Mouse (Mus musculus) mature B cell (primary cell): ENCODE data around the gene Alkbh7.

Experiments used
- in situ Hi-C: fragments of 300-500 bp; cut with MboI; formaldehyde crosslinking; loops from 2 replicates; pipeline ENCODE4 v1.14.3; 2019

Alkbh7 gene

DNA sequence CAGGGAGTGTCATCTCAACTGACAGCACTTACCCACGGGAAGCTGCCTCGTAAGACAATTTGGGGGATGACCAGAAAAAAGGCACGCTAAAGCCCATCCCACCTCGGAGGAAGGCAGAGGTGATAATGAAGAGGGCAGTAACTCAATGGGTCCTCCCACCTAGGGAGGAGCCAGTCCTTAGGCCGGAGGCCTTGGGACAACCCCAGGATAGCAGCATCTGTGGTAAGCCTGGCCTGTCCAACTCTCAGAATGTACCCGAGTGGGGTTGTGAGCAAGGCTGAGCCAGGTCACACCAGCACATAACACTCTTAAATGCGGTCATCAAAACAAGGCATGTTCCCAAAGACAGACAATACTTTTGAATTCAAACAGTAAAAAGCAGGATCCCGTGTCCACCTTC lies 32.6 kb downstream of the Alkbh7 start:
- in situ Hi-C loops: no loop called here

DNA sequence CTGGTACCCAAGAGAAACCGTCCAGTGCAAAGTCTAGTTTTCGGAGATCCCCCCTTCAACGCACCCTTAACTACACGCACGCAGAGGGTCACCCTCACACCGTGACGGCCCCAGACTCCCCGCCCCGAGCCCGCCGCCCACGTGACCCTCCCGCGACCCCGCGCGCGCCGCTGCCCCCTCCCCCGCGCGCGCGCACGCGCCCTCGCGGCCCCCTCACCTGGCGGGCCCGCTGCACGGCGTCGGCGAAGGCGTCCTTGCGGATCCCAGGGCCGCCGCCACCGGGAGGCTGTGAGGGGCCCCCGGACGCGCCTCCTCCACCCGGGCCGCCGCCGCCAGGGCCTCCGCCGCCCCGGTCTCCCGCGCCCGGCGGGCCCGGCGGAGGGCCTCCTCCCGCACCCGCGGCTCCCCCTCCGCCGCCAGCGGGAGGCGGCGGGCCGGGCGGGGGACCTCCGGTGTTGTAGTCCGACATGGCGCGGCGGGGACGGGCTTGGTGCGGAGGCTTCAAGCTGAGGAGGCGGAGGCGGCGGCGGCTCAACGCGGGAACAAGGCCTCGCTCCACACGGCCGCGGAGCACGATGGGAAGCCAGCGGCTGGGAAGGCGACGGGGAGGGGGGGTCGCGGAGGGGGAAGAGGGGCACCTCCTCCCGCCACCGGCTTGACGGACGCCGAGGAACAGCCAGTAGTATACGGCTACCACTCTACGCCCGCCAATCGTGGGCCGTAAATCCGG lies 34.0 kb downstream of the Alkbh7 start, which contains the start of gene Khsrp:
Khsrp (minus strand) TSS at position 592 of the 730 bp plus-strand sequence.
- in situ Hi-C loops: no loop called here

DNA sequence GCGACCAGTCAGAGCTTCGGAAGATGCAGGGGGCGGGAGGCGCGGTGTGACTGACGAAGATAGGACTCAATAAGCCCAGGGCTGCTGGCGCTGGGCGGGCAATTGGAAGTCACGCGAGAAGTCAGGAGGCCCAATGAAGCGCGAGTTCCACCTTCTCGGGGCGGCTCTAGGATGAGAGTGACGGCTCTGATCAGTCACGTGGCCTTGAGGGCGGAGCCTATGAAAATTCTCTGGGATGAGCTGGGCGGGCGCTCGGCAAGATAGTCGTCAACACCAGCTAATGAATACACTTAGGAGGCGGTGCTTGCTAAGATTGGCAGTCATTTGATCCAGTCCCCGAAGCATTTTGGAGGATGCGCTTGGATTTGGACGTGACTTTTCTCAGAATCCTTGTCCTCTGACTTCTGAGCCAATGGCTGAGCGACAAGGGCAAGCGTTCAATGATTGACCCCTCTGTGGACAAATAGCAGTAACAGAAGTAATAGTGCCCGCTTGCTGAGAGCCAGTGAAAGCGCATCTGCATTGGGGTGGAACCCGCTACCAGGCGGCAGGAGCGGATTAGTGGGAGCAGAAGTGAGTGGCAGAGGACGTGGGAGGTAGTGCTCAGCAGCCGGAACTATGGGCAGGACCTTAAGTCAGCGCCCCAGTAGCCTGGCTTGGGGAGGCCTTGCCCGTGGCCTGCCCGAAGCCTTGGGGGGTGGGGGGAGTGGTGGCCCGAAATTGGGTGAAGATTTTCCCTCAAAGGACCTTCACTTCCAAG lies 34.7 kb downstream of the Alkbh7 start:
- in situ Hi-C loops: no loop called here

DNA sequence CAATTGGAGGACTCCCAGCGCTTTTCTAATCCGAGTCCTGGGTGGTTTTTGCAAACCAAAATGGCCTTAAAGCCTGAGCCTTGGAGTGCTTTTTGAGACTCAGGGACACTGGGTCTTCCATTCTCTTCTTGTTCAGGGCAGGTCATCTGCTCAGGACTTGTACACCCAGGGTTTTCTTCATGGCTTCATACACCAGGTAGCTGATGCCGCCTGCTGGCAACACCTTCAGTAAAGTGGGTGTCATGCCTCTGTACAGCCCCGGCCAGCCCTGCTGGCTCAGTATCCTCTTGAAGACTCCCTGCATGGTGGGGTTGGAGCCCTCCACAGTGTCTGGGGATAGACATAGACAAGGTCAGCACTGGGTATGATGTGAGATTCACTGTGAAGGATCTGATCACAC lies 35.7 kb downstream of the Alkbh7 start:
- in situ Hi-C loops: no loop called here

DNA sequence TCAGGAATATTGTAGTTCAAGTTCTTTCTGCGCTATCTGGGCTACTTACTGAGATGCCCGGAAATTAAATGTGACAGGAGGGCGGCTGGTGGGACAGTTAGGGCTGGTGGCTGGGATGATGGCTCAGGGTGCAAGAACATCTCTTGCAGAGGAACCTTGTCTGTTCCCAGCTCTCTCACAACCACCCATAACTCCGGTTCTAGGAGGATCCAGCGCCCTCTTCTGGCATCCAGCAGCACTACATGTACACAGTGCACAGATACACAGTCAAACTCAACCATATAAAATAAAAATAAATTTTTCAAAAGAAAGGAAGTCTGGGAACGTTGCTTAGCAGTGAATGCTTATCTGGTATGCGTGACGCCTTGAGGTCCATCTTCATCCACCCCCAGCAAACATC lies 41.8 kb downstream of the Alkbh7 start:
- in situ Hi-C loops: no loop called here

DNA sequence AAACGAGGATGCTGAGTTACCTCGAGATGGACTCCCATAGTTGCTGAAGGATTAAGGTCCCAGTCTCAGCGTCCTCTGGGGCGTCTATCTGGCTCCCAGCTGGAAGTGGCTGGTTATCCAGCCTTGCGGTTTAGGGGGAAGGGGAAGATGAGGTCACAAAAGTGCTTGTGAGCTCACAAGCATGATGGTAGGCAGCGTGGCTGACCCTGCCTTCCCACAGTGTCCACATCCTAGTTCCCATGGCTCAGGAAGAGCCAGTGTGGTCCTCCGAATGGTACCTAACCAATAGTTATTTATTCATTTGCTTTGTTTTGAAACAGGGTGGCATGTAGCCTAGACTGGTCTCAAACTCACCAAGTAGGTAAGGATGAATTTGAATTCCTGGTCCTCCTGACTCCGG lies 44.4 kb downstream of the Alkbh7 start, which contains the start of gene Slc25a41:
Slc25a41 (minus strand) TSS at position 101 of the 400 bp plus-strand sequence.
- in situ Hi-C loops: no loop called here

DNA sequence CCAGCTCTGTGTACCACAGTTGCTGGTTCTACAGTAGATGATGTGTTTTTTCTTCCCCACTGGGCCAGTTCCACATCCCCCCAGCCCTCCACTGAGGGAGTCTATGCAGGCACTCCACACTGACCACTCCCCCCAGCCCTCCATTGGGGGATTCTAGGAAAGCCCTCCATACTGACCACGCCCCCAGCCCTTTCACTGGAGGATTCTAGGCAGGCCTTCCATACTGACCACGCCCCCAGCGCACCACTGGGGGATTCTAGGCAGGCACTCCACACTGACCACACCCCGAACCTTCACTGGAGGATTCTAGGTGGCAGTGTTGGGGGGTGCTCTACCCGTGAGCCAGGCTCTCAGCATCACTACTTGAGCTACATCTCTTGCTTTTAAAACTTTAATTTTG lies 50.3 kb downstream of the Alkbh7 start:
- in situ Hi-C loops: no loop called here

DNA sequence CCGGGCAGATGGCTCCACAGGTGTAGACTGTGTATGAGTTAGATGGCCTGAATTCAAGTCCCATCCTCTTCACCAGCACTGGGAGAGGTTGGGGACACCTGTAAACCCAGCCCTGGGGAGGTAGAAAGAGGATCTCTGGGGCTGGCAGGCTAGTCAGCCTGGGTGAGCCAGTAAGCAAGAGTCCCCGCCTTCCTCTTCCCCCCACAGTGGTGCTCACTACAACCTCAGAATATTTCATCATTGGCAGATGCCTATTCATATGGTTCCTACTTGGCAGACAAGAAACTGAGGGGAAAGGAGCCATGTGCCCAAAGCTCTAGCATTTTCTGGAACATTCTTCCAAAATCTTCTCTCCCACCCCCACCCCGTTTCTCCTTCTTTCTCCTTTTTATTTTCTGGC lies 51.7 kb downstream of the Alkbh7 start:
- in situ Hi-C loops: no loop called here
